Mouse (Mus musculus): ENCODE data around the gene Tbc1d19. TPM values are rescaled to one million over a fixed set of nuclear protein-coding genes. Genes with fewer than 3 reads are reported as not detected.

The Tbc1d19 gene
- polyA plus RNA-seq, 1 experiment from 2014 or later = 74.4 TPM

DNA sequence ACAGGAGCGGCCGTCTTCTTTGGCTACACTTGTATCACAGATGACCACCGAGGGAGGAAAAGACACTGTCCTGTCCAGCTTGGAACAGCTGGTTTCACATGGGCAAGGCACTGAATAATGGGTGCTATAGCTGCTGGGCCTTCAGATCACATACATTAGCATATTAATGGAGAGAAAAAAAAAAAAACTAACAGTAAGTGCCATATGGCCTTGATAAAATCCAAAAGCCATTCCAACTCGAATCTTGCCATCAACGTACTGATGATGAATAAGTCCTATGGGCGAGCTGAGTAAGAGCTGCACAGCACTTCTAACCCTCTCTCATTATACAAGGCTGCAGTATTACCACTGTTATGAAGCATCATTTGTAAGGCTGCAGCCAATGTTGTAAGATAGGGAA lies 45.2 kb downstream of the Tbc1d19 start:
- Histone ChIP-seq H3K4me3 (no peak overlapping the region), H3K9me3 (no peaks in the 10 kb centered on the region), H3K4me2 (no peak overlapping the region), H3K27ac (replicated peaks) (no peak overlapping the region), H3K36me3 (peaks cover 21% of the 10 kb centered on the region), H3K9ac (no peak overlapping the region), H3K4me1 (replicated peaks) (0 out of 2 replicates have a peak, but pooled peaks cover 3% of the 10 kb centered on the region), H3K27me3 (no peaks in the 10 kb centered on the region)
- WGBS = 22% methylated on average over 6 of the region's 6 CpGs
- ATAC-seq (ENCODE audit: low FRiP score, low read depth) = peak; percentile 45; the same call in 1 of the 2 replicates

DNA sequence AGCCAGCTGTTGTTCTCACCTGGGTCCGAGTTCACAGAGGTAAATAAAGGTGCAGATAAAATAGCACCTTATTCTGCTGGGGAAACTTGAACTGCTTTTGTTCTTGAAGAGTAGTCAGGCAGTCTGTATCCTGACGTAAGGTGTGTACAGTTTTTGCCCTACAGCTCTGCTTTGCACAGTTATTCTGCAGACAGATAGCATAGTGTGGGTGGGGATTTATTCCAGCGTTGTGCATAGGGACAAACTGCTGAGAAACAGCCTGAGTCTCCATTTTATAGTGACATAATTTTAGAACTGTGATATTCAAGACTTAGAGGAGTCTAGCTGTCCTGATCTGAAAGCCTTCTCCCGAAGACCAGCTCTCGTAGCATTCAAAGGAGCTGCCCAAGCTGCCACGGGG lies 46.6 kb downstream of the Tbc1d19 start:
- Histone ChIP-seq H3K4me2 (no peak overlapping the region), H3K9me3 (no peaks in the 10 kb centered on the region), H3K27ac (replicated peaks) (no peak overlapping the region), H3K27me3 (no peaks in the 10 kb centered on the region), H3K36me3 (peaks cover 25% of the 10 kb centered on the region), H3K4me1 (replicated peaks) (0 out of 2 replicates have a peak, but pooled peaks cover 3% of the 10 kb centered on the region), H3K4me3 (no peak overlapping the region), H3K9ac (no peak overlapping the region)
- no peak for ATAC-seq (ENCODE audit: low FRiP score, low read depth)
- 88% methylated on average over 6 of the region's 6 CpGs for WGBS

- 89% methylated on average over 5 of the region's 5 CpGs for WGBS
- Histone ChIP-seq H3K9me3 (no peaks in the 10 kb centered on the region), H3K9ac (no peak overlapping the region), H3K4me1 (replicated peaks) (no peaks in the 10 kb centered on the region), H3K36me3 (peaks cover 18% of the 10 kb centered on the region), H3K27ac (replicated peaks) (no peak overlapping the region), H3K4me3 (no peak overlapping the region), H3K27me3 (no peaks in the 10 kb centered on the region), H3K4me2 (no peak overlapping the region)
- no peak for ATAC-seq (ENCODE audit: low FRiP score, low read depth)
These were observed 55.7 kb downstream of the Tbc1d19 start for GRCm38 (mm10) chr5:53865146-53865545.

DNA sequence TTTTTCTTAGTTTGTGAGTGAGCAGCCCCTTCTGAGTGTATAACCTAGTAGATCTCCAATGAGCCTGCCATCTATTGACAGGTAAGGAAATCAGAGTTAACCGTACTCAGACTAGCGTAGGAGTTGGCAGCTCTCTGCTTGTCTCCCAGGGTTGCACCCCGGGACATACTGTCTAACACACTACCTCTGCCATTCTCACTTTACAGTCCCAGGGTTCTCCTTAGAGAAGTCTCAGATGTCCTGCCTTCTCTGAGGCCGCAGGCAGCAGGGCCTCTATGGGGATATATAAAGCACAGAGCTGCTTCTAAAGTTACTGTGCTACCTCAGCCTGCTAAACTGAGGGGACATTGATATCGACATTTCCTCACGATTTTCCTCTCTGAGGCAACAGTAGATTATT lies 56.6 kb downstream of the Tbc1d19 start:
- 94% methylated on average over 6 of the region's 6 CpGs for WGBS

GRCm38 (mm10) chr5:53871665-53872312 lies 62.4 kb downstream of the Tbc1d19 start:
- no peaks in the 10 kb centered on the region for H3K27me3 ChIP-seq
- H3K9me3 ChIP-seq = no peaks in the 10 kb centered on the region
- ATAC-seq (ENCODE audit: low FRiP score, low read depth) = peak; percentile 84
- no peak overlapping the region for H3K27ac ChIP-seq (replicated peaks)
- peaks cover 19% of the 10 kb centered on the region; the same call in 1 of the 2 replicates for H3K36me3 ChIP-seq
- no peak overlapping the region for H3K4me2 ChIP-seq
- H3K9ac ChIP-seq = no peak overlapping the region
- H3K4me3 ChIP-seq = no peak overlapping the region
- 26% methylated on average over 6 of the region's 6 CpGs for WGBS
- H3K4me1 ChIP-seq (replicated peaks) = no peaks in the 10 kb centered on the region

More for the DNA sequence above, 56.6 kb downstream of the Tbc1d19 start:
- H3K36me3 ChIP-seq = peaks cover 14% of the 10 kb centered on the region; the same call in 1 of the 2 replicates
- no peak overlapping the region for H3K9ac ChIP-seq
- no peaks in the 10 kb centered on the region for H3K9me3 ChIP-seq
- no peak overlapping the region for H3K27ac ChIP-seq (replicated peaks)
- no peak for ATAC-seq (ENCODE audit: low FRiP score, low read depth)
- H3K4me3 ChIP-seq = no peak overlapping the region
- H3K27me3 ChIP-seq = no peaks in the 10 kb centered on the region
- H3K4me1 ChIP-seq (replicated peaks) = no peaks in the 10 kb centered on the region
- H3K4me2 ChIP-seq = no peak overlapping the region

DNA sequence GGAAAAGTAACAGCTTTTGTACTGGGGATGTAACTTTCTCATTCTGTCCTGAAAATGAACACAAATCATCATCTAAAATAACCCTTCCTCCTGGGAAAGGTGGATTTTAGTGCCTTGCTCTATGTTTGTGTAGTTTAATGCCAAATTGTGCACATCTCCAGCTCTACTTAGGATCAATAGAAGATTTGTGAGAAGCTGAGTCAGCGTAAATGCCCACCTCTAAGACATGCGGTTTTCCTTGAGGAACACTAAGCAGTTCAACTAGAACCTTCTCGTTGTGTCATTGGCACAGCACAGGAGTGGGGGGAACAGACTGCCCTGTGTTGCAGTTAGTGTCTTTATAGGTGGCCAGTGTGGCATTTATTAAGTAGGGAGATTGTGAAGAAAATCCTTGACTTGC lies 65.6 kb downstream of the Tbc1d19 start:
- Histone ChIP-seq H3K9ac (no peak overlapping the region), H3K27me3 (no peaks in the 10 kb centered on the region), H3K9me3 (no peaks in the 10 kb centered on the region), H3K27ac (replicated peaks) (no peak overlapping the region), H3K4me3 (no peak overlapping the region), H3K36me3 (peaks cover 21% of the 10 kb centered on the region; the same call in 1 of the 2 replicates), H3K4me2 (no peak overlapping the region), H3K4me1 (replicated peaks) (no peaks in the 10 kb centered on the region)
- ATAC-seq (ENCODE audit: low FRiP score, low read depth) = no peak
- WGBS = 98% methylated on average over 3 of the region's 3 CpGs

DNA sequence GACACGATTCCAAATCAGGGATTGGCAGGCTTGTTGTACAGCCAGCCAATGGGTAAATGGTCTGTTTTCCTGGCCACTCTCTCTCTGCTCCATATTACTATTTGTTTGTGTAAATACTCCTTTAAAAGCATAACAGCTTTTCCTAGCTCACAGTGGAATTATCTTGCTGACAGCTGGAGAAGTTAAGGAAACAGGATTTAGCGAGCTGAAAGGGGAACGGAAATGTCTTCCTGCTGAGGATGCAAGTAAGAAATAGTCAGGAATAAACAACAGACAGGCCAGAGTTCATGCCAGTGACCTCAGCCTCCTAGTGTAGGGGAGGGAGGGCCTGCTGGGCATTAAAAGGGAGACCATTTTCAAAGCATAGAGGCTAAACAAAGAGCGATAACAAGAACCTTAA lies 71.3 kb downstream of the Tbc1d19 start:
- 64% methylated on average over 4 of the region's 4 CpGs for WGBS
- no peak for ATAC-seq (ENCODE audit: low FRiP score, low read depth)
- H3K9me3 ChIP-seq = no peaks in the 10 kb centered on the region
- no peak overlapping the region for H3K9ac ChIP-seq
- H3K27me3 ChIP-seq = no peaks in the 10 kb centered on the region
- H3K4me3 ChIP-seq = no peak overlapping the region
- peaks cover 14% of the 10 kb centered on the region; the same call in 1 of the 2 replicates for H3K36me3 ChIP-seq
- H3K27ac ChIP-seq (replicated peaks) = no peak overlapping the region
- H3K4me2 ChIP-seq = no peak overlapping the region
- no peaks in the 10 kb centered on the region for H3K4me1 ChIP-seq (replicated peaks)

DNA sequence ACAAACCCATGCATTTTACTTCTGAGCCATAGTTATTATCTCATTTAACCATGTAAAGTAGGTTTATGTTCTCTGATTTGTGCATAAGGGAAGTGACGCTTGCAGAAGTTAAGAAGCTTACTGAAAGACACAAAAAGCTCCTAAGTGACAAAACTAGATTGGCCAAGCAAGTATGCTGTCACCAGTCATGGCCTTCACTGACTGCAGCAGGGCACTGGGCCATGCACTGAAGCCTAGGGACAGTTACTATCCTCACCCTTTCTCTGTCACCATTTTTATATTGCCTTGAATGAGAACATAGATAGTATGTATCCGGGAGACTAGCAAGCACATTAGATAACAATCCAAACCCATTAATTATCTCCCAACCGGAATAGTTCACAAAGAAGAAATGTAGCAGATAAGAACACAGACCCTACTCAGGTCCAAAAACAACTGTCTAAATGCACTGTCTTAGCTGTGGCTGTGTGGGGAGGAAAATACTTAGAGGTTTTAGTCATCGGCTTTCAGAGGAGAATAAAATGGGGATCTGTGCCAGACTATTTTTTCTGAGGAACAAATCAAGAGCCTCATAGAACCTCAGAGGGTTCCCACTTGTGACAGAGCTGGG lies 72.1 kb downstream of the Tbc1d19 start:
- Histone ChIP-seq H3K4me3 (no peak overlapping the region), H3K9me3 (no peaks in the 10 kb centered on the region), H3K4me1 (replicated peaks) (no peaks in the 10 kb centered on the region), H3K27ac (replicated peaks) (no peak overlapping the region), H3K27me3 (no peaks in the 10 kb centered on the region), H3K36me3 (peaks cover 10% of the 10 kb centered on the region), H3K4me2 (no peak overlapping the region), H3K9ac (no peak overlapping the region)
- WGBS = 83% methylated on average over 4 of the region's 4 CpGs
- no peak for ATAC-seq (ENCODE audit: low FRiP score, low read depth)

- Histone ChIP-seq H3K27me3 (no peaks in the 10 kb centered on the region), H3K4me3 (no peak overlapping the region), H3K9ac (no peak overlapping the region), H3K4me2 (no peak overlapping the region), H3K27ac (replicated peaks) (no peak overlapping the region), H3K9me3 (no peaks in the 10 kb centered on the region), H3K4me1 (replicated peaks) (no peaks in the 10 kb centered on the region), H3K36me3 (peaks cover 29% of the 10 kb centered on the region)
- 94% methylated on average over 9 of the region's 9 CpGs for WGBS
- no peak for ATAC-seq (ENCODE audit: low FRiP score, low read depth)
These were observed 92.0 kb downstream of the Tbc1d19 start for GRCm38 (mm10) chr5:53901406-53901805.

- H3K27ac ChIP-seq (replicated peaks) = no peak overlapping the region
- whole genome bisulfite sequencing = 96% methylated on average over 3 of the region's 3 CpGs
- peaks cover 27% of the 10 kb centered on the region for H3K36me3 ChIP-seq
- H3K9ac ChIP-seq = no peak overlapping the region
- no peaks in the 10 kb centered on the region for H3K27me3 ChIP-seq
- no peak overlapping the region for H3K4me3 ChIP-seq
- H3K4me1 ChIP-seq (replicated peaks) = no peaks in the 10 kb centered on the region
- H3K4me2 ChIP-seq = no peak overlapping the region
- no peak for ATAC-seq (ENCODE audit: low FRiP score, low read depth)
- H3K9me3 ChIP-seq = no peaks in the 10 kb centered on the region
These were observed 93.4 kb downstream of the Tbc1d19 start for GRCm38 (mm10) chr5:53902757-53903156.

DNA sequence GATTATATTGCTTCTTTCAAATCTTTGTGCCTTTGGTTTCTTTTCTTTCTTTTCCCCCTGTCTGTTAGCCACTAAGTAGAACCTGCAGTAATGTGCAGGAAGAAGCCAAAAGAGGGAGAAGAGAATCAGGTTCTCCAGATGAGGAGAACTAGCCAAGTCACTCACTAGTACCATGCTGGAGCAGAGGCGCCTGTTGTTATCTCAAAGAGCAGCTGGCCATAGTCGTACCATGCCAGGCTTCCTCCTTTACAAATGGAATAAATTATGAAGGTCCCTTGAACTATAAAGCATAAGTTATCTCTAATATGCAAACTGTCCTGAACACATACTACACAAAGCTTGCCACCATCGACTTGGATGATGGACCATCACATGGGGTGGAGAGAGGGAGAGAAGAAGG lies 99.8 kb downstream of the Tbc1d19 start:
- H3K36me3 ChIP-seq = peaks cover 25% of the 10 kb centered on the region
- no peaks in the 10 kb centered on the region for H3K27me3 ChIP-seq
- ATAC-seq (ENCODE audit: low FRiP score, low read depth) = no peak
- H3K4me1 ChIP-seq (replicated peaks) = no peaks in the 10 kb centered on the region
- no peak overlapping the region for H3K4me3 ChIP-seq
- H3K9me3 ChIP-seq = no peaks in the 10 kb centered on the region
- no peak overlapping the region for H3K27ac ChIP-seq (replicated peaks)
- H3K4me2 ChIP-seq = no peak overlapping the region
- H3K9ac ChIP-seq = no peak overlapping the region
- 92% methylated on average over 3 of the region's 3 CpGs for WGBS

- H3K9ac ChIP-seq = no peak overlapping the region
- H3K4me1 ChIP-seq (replicated peaks) = peaks cover 5% of the 10 kb centered on the region
- no peak overlapping the region for H3K4me3 ChIP-seq
- no peaks in the 10 kb centered on the region for H3K36me3 ChIP-seq
- H3K9me3 ChIP-seq = no peaks in the 10 kb centered on the region
- no peak for ATAC-seq (ENCODE audit: low FRiP score, low read depth)
- H3K27ac ChIP-seq (replicated peaks) = no peak overlapping the region
- WGBS = 96% methylated on average over 2 of the region's 2 CpGs
- no peaks in the 10 kb centered on the region for H3K27me3 ChIP-seq
- H3K4me2 ChIP-seq = no peak overlapping the region
These were observed 111.0 kb downstream of the Tbc1d19 start for GRCm38 (mm10) chr5:53920416-53920815.

Measured in hindbrain, embryonic 15.5 days (tissue).